Mouse (Mus musculus): ENCODE results near the gene Gm49450.
A peak's percentile ranks its signal among the peaks of the same experiment; 100 is the strongest.
"Not testable (repeated sequence)": the region's sequence is repeated elsewhere in the genome, so short reads cannot be mapped to it uniquely, and the experiment has no call there.

Gm49450 gene

DNA sequence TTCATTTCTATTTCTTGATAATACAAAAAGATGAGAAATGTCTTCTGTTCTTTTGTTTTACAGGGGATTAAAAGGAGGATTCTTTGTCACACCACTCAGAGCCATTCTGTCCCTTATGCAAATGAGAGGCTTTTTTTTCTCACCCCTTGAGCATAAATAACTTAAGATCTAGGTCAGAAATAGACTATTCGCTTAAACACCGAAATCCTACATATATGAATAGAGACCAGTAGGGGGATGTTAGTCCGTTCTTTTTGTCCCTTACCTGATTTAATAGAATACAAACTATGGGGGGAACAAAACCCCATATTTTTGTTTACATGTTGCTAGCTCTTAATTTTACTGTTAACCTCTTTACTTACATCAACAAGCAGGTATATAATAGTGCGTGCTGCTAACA, 2.6 kb upstream of the Gm49450 start:
- DNase-seq (ENCODE audit: low spot score in 2 of 2) = no peak

DNA sequence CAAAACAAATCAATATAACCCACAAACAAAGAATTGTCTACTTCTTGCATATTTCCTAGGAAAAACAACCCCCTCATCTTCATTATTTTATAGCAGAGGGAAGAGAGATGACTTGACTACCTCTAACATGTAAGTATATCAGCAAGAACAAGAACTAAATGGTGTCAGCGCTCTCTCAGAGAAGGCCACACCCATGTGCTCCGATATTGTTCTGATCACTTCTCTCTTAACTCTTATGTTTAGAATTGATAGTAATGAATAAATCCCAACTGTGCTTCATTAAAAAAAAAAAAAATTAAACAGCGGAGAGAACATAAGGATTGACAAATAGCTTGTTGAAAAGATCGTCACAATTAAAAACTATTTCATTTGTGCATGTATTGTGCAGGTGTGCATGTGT, 2.0 kb upstream of the Gm49450 start:
- DNase-seq (ENCODE audit: low spot score in 2 of 2) = no peak

DNA sequence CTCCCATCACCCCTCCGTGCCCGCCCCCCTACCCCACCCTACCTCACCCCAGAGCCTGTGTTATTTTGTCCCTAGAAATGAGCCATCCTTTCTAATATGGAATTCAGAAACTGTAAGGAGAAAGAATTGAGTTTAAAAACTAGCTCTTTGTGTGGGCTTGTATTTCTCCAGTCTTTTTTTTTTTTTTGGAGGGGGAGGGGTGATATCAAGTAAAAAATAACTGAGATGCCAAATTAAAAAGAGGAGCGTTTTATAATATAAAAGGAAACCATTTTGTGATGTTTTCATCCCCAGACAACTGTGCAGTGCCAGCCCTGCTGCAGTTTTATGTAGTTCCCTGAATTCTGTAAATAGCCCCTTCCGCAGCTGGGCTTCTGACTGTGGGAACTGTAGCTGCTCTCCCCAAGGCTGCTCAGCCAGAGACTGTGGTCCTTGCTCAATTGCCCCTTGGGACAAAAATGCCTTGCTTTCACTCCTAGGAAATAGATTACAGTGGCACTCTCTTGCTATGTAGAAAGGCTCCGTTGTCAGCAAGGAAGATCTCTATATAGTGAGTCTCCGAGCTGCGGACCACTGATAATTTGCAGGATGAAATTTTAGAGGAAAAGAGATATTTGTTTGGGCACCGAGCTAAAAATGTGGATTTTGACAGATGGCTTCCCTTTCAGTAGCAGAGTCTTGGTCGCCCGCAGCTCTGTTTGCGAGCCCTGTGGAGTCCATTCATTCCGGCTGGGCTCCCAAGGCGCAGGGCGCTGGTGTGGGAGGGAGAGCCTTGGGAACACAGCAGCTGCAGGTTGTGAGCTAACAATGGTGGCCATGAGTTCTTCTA, 1.3 kb upstream of the Gm49450 start:
- no peak for DNase-seq (ENCODE audit: low spot score in 2 of 2)

DNA sequence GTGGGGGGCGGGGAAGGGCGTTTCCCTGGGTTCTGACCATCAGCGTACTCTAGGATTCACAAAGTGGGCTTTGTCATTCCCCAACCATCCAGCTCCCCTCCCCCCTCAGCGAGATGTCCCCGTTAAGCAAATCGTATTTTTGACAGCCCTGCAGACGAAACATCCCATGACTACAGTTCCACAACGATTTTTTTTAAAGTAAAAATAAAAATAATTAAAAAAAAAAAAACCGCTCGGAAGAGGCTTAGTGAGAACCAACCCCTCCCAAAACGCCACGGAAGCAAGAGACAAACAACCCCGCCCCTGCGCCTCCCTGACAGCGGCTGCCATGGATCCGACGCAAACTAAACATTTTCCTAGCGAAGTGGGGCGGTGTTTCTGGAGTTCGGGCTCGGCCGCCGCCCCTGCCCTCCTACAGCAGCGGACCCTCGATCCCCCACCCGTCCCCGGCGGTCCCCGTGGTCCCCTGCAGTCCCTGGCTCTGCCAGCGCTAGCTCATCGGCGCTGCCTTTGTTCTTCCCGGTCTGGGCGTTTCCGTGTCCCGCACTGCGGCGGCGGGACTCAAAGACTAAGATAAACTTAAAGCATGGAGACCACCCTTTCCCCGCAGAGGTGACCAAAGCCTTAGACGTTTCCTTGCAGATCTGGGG, 475 bp downstream of the Gm49450 start:
- peak; percentile 64 to 67 for DNase-seq (ENCODE audit: low spot score in 2 of 2)

DNA sequence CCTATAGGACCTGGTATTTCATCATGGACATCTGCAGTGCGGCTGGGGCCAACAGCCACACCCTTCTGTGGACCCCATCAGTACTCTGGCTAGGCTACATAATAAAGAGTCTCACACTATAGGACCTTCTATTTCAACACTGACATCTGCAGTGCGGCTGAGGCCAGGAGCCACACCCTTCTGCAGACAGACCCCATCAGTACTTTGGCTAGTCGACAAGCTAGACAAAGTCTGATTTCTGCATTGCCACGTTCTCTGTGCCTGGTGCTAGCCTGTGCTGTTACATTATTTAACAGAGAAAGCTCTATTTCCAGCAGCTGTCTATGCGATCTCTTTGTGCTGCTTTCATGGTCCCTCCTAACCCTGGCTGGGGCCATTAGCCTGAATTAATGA, 1.3 kb downstream of the Gm49450 start:
- DNase-seq (ENCODE audit: low spot score in 2 of 2) = no peak

DNA sequence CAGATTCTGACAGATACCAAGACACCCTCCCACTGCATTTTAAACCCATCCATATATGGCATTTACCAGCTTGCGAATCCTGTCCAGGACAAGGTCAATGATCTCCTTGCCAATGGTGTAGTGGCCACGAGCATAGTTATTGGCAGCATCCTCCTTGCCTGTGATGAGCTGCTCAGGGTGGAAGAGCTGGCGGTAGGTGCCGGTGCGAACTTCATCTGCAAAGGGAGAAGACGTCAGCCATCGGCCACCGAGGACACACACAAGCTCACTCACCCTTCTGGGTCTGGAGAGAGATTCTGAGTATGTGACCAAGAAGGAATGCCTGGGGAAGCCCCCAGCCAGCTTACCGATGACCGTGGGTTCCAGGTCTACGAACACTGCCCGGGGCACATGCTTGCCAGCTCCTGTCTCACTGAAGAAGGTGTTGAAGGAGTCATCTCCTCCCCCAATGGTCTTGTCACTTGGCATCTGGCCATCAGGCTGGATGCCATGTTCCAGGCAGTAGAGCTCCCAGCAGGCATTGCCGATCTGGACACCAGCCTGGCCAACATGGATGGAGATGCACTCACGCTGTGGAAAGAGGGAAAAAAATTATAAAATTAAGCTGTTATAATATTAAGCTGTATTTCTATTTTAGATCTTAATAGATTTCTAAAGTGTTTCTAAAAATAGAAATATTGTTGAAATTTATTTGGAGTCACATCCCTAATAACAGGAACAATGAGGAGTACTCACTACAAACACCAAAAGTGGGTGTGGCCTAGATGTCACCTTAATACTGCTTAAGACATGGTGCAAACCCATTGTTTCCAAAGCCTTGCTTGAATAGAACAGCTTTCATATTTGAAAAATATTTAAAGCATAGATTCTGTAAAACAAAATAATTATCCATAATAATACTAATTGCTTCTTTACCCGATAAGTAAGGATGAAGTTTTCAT, 2.0 kb downstream of the Gm49450 start:
- DNase-seq (ENCODE audit: low spot score in 2 of 2) = not testable (repeated sequence)

DNA sequence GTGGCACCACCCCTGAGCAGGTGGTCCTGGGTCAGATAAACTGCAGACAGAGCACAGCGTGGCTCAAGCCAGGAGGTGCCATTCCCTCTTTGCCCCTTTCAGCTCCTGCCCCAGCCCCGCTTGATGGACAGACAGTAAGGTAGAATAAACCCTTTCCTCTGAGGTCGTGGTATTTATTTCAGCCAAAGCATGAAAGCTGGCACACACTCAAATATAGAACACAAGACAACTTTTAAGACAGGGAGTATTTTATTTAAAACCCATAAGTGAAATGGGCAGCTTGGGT, 3.8 kb downstream of the Gm49450 start:
- DNase-seq (ENCODE audit: low spot score in 2 of 2) = no peak

DNA sequence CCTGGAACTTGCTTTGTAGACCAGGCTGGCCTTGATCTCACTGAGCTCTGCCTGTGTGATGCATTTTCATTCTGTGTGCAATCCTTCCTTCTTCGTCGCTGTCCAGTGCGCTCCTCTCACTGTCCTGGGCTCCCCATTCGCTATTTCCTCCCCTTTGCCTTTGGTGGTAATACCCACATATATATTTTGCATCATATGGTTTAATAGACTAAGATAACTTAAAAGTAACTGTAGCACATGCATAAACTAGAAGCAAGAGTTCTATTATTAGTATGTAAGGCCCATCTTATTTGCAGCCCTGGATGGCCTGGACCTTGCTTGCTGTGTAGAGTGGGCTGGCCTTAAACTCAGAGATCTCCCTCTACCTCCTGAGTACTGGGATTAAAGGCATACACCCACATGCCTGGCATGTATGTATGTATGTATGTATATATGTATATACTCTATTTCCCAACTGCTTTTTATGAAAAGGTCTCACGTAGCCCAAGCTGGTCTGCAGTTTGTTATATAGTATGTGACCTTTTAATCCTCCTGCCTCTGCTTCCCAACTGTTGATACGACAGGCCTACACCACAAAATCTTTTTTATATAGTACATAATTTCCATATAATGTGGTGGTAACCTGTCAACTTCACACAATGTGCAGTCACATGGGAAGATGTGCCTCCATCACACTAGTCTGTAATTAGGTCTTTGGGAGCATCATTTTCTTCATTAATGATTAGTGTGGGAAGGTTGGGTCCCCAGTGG, 4.3 kb downstream of the Gm49450 start:
- no peak for DNase-seq (ENCODE audit: low spot score in 2 of 2)

DNA sequence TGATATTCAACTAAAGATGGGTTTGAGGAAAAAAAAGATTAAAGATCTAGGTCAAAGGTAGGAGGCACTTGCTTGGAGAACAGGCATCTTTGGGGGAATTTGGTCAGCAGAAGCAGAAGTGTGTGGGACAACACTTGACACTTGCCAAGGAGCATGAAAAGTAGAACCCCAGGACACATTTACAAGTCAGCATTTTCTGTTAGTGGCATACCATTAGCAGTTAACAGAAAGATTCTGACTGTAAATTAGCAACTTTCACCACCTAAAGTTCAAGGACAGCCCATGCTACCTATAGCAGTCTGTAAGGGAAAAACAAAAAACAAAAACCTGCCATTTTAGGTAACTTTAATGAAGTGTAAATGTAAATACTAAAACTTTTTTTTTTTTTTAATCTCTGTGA, 5.0 kb downstream of the Gm49450 start:
- DNase-seq (ENCODE audit: low spot score in 2 of 2) = no peak

DNA sequence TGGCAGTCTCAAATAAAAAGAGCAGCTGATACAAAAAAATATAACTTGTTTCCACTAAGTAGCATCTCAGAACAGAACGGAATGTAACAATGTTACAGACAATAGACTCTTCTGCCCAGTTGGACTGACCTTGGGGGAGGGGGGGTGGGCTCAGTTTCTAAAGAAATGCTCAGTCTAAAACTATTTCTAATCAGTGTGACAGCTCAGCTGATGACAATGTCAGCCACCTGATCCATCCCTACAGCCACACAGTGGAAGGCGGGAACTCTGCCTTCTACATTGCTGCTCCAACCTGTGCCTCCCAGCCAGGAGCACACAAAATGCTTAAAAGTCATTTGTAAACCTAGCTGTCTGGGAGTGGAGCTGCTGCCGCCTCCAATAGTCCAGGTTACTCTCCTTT, 5.5 kb downstream of the Gm49450 start:
- DNase-seq (ENCODE audit: low spot score in 2 of 2) = no peak

DNA sequence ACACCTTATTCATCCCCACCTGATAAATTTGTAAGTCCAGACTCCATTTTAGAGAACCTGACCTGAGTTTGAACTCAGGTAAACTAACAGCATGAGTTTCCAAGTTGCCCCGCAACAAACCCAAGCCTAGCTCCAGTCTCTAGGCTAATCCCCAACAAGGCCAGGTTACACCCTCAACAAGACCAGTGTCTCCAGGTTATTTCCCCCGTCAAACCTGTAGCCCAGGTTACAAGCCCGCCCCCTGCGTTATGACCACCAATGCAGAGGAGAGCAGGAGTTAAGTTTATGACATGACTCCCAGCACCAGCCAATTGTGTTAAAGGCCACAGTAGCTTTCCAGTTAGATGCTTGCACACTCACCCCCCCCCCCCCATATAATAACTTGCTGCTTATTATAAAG, 10.2 kb downstream of the Gm49450 start:
- no peak for DNase-seq (ENCODE audit: low spot score in 2 of 2)

DNA sequence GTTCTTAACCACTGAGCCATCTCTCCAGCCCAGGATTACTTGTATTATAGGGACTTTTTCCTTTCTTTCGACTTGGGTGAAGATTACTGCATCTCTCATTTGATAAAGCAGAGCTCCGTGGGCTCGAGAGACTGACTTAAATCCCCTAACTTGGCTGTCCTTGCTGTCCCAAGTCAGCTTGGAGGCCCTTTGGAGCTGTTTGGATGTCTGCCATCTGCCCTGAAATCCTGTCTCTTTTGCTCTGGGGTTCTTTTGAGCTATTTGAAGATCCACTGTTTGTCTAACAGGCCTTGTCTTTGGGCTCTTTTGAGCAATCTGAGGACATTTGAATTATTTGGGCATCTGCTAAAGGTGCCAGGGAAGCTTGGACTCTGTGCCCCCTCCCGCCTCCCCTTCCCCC, 11.3 kb downstream of the Gm49450 start:
- no peak for DNase-seq (ENCODE audit: low spot score in 2 of 2)

DNA sequence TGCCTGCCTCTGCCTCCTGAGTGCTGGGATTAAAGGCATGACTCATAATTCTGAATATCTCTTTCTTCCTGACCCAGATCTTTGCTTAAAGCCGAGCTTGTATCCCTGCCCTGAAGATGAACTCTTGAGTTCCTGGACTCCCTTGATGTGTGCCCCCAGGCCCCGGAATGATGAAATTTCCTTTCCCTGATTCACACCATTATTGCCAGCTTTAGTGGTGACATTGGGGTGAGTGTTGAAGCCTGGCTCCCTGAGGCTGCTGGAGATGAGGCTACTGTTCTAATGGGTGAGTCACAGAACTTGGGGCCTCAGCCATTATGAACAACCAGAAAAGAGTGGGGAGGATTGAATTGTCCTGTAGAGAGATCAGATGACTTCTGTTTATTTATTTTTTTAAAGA, 11.8 kb downstream of the Gm49450 start:
- no peak for DNase-seq (ENCODE audit: low spot score in 2 of 2)

DNA sequence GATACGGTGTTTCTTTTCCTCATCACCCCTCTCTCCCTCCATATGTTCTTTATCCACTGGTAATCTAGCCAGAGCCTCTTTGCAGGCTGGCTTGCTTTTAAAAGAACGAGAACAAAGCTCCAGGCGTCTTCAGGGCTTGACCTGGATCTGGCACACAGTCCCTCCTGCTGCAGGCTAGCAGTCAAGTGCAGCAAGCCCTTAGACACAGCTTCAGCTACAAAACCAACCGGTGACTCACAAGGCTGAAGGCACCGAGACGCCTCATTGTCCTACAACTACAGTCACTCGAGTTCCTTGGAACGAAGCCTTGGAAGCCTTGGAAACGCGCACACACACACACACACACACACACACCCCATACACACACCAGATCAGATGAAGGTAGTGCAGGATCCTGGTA, 12.5 kb downstream of the Gm49450 start:
- no peak for DNase-seq (ENCODE audit: low spot score in 2 of 2)

DNA sequence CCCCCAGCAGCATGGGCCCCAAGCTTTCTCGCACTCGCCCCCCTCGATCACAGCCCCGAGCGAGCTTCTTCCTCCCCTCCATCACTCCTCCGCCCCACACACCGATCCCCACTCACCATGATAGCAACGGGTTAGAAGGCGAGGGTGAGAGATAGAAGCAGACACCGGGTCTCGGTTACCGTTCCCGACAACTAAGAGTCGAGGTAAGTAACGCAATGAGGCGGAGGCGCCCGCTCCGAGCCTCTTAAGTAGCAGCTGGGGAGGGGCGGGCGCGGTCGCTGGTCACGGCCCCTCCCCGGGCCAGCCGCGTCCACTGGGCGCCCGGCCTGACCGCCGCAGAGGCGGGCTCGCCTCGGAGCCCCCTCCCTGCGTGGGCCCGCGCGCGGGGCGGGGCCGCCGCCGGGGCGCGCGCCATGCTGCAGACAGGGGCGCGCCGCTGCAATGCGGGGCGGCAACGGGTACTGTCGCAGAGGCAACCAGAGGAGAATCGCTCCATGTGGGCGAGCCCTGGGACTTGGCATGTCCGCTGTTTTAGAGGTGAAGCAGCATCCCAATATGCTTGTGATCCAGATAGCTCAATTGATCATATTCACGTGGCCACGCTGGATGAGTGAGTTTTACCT, 19.0 kb downstream of the Gm49450 start, which contains the start of gene Tuba1b:
Gene Tuba1b (minus strand): TSS at position 349 of the 623 bp plus-strand sequence.
- DNase-seq (ENCODE audit: low spot score in 2 of 2) = peak; percentile 86 to 91

DNA sequence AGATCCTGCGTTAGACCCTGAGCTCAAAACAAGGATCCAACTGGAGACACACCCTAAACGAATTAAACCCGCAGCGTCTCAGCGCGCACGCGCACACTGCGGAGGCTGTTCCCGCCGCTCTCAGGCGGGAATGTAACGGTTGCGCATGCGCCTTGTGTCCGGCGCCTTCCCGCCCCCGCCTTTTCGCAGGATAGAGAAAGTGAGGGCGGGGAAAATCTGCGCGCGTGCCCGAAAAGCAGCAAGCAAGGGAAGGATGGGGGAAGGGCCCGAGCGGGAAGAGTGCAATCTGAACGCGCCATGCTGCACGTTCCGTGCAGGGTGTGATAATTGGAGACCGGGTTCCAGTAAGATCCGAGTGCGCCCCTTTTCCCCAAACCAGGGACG, 19.5 kb downstream of the Gm49450 start:
- DNase-seq (ENCODE audit: low spot score in 2 of 2) = peak; percentile 87 to 96

DNA sequence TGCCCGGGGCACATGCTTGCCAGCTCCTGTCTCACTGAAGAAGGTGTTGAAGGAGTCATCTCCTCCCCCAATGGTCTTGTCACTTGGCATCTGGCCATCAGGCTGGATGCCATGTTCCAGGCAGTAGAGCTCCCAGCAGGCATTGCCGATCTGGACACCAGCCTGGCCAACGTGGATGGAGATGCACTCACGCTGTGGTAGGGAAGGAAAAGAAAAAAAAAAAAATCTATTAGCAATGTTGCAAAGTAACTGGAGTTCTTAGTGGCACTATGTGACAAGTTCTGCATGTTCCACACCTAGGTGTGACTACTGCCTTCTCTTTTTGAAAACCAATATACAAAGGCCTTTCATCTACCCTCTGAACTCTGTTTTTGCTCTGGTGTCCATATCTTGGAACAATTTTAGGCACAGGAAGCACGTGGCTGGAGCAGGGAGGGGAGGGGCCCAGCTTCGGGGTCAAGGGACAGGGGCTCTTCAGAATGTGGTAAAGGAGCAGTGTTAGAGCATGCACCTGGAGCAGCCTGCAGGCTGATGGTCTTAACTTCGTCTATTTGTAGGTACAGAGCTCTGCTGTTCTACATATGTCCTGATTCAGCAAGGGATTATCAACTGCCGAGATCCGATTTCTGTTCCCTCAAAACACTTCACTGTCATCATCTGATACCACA, 20.2 kb downstream of the Gm49450 start:
- DNase-seq (ENCODE audit: low spot score in 2 of 2) = not testable (repeated sequence)

DNA sequence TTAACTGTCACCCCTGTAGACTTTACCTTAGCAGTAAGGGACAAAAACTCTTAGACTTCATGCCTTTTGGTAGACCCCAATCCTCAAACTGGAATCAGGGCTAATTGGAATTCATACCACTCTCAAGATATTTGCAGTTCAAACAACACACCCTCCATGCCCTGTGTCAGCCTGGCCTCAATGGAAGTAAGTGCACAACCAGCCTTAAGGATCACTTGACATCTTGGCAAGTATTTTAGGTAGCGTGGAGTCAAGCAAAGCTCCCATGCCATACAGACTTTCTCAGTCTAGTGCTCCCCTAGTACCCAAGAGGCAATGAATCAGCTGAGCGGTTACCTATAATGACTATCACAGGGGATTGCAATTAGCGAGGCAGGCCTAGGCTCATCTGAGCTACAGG, 22.4 kb downstream of the Gm49450 start:
- no peak for DNase-seq (ENCODE audit: low spot score in 2 of 2)

DNA sequence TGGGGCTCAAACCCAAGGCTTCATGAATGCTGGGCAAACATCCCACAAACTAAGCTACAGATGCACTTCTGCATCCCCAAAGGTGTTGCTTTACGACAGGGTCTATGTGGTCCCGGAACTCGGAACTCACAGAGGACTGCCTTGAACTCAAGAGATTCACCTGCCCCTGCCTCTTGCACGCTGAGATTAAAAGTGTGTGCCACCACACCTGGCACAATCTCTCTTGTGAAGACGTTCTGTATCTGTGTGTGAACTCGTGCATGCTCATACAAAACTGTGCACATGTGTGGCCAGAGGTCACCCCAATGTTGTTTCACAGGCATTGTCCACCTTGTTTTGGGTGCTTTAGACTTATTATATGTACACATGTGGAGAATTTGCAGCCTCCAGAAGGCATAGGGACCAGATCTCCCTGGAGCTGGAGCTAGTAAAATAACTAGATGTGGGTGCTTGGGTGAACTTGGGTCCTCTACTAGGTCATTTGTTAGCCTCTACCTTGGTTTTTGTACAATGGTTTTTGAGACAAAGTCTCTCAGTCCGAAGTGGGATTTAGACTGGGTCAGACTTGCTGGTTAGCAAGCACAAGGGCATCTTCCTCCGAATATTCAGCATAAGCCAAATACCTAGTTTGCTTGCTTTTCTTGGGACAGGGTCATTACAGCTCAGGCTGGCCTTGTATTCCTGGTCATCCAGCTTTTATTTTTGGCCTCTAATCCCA, 23.2 kb downstream of the Gm49450 start:
- DNase-seq (ENCODE audit: low spot score in 2 of 2) = no peak

DNA sequence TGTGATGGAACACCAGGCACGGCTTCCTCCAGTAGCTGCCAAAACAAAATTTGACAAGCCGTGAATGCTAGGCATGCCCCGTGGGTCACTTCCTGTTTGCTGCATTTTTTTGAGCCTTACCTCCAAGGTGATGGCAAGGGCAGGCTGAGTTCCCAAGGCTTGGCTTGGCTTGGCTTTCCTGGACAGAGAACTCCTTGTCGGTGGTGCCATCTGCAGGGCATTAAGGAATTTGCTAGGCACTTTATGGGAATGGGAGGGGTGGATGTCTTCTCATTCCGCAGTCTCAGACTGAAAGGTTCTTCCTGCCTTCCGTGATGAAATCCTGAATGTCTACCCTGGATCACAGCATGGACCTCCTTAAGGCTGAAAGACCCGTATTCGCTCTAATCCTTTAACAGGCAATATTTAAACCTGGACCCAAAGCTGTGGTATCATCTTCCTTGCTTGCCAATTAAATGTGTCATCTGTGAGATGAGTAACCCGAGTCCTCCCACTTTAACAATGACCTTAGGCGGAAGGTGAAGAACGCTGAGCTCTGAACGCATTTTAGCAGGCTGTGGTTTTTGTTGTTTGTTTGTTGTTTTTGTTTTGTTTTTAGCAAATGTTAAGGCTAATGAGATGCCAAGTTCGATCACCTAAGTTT, 24.6 kb downstream of the Gm49450 start:
- peak; percentile 62 to 72 for DNase-seq (ENCODE audit: low spot score in 2 of 2)
